Mouse (Mus musculus): ENCODE results near the gene Spi1.

GRCm38 (mm10) chr2:91085494-91086391, 3.6 kb downstream of the Spi1 start:
- TF ChIP-seq CTCF (conservative IDR thresholded peaks at IDR 0.05; ENCODE audit: insufficient read depth, insufficient read length, low read depth, low read length), result no peak
- no peak for TF ChIP-seq POLR2A (IDR thresholded peaks at IDR 0.05; ENCODE audit: low read depth, low read length)
